Comparison of ENCODE assay signal across 8 mouse cellular contexts in genomic region chr8:11457981-11458836, GRCm38 (mm10). TPM values are rescaled to one million over a fixed set of nuclear protein-coding genes. Genes with fewer than 3 reads are reported as not detected.
DNase-seq lines count a peak whose midpoint lies in the region; ATAC-seq lines count a peak whose summit lies in the region.

No protein-coding gene starts in this region.

- no peaks in the 10 kb centered on the region for H3K4me1 ChIP-seq in forebrain, embryonic 14.5 days (ENCODE audit: control insufficient read depth, insufficient read depth, low read length)
- H3K4me1 ChIP-seq in forebrain, embryonic 11.5 days (replicated peaks; ENCODE audit: control insufficient read depth, insufficient read depth, low read length): 0 out of 2 replicates have a peak, but pooled peaks cover 3% of the 10 kb centered on the region
- H3K4me1 ChIP-seq in liver, embryonic 13.5 days (replicated peaks): peaks cover 24% of the 10 kb centered on the region
- no peaks in the 10 kb centered on the region for H3K4me1 ChIP-seq in midbrain, embryonic 16.5 days (ENCODE audit: control insufficient read depth, insufficient read depth, low read length)

- peak; percentile 25 for DNase-seq in forebrain, embryonic 14.5 days (ENCODE audit: low spot score)
- DNase-seq in forebrain, embryonic 11.5 days (ENCODE audit: low spot score): no peak
- peak; percentile 73 for DNase-seq in urinary bladder, postnatal 14 days (ENCODE audit: low spot score)
- DNase-seq in urinary bladder, postnatal 4 days (ENCODE audit: low spot score in 2 of 2): no peak
- DNase-seq in liver, embryonic 13.5 days: no peak
- no peak for DNase-seq in left cerebral cortex, postnatal 4 days
- no peak for DNase-seq in thymus, adult 18-20 months

- H3K9me3 ChIP-seq in forebrain, embryonic 14.5 days (replicated peaks; ENCODE audit: control insufficient read depth, low read length): no peaks in the 10 kb centered on the region
- no peaks in the 10 kb centered on the region for H3K9me3 ChIP-seq in forebrain, embryonic 11.5 days (ENCODE audit: control insufficient read depth, low read length)
- H3K9me3 ChIP-seq in liver, embryonic 13.5 days (replicated peaks): no peaks in the 10 kb centered on the region
- H3K9me3 ChIP-seq in midbrain, embryonic 16.5 days (replicated peaks; ENCODE audit: control insufficient read depth, low read length, poor library complexity, severe bottlenecking): no peaks in the 10 kb centered on the region

- no peak overlapping the region for H3K4me3 ChIP-seq in forebrain, embryonic 14.5 days (ENCODE audit: low read depth, low read length)
- no peak overlapping the region for H3K4me3 ChIP-seq in forebrain, embryonic 11.5 days (ENCODE audit: low read depth, low read length)
- no peak overlapping the region for H3K4me3 ChIP-seq in liver, embryonic 13.5 days (replicated peaks)
- no peak overlapping the region for H3K4me3 ChIP-seq in midbrain, embryonic 16.5 days (ENCODE audit: low read depth, low read length)

- no peak overlapping the region for H3K4me2 ChIP-seq in forebrain, embryonic 14.5 days (ENCODE audit: low read length)
- no peak overlapping the region for H3K4me2 ChIP-seq in forebrain, embryonic 11.5 days (ENCODE audit: low read depth, low read length, severe bottlenecking)
- peak overlapping the region; percentile 13 for H3K4me2 ChIP-seq in liver, embryonic 13.5 days
- no peak overlapping the region for H3K4me2 ChIP-seq in midbrain, embryonic 16.5 days (ENCODE audit: low read length)

- no peak overlapping the region for H3K27ac ChIP-seq in forebrain, embryonic 14.5 days (ENCODE audit: low read depth, low read length)
- no peak overlapping the region for H3K27ac ChIP-seq in forebrain, embryonic 11.5 days (ENCODE audit: low read depth, low read length)
- peak overlapping the region; percentile 66 for H3K27ac ChIP-seq in liver, embryonic 13.5 days
- no peak overlapping the region for H3K27ac ChIP-seq in midbrain, embryonic 16.5 days (ENCODE audit: low read length)

- H3K27me3 ChIP-seq in forebrain, embryonic 14.5 days (replicated peaks; ENCODE audit: control insufficient read depth, insufficient read depth, low read length): no peaks in the 10 kb centered on the region
- H3K27me3 ChIP-seq in forebrain, embryonic 11.5 days (ENCODE audit: control insufficient read depth, insufficient read depth, low read length): no peaks in the 10 kb centered on the region
- H3K27me3 ChIP-seq in liver, embryonic 13.5 days: 0 out of 2 replicates have a peak, but pooled peaks cover 4% of the 10 kb centered on the region
- no peaks in the 10 kb centered on the region for H3K27me3 ChIP-seq in midbrain, embryonic 16.5 days (ENCODE audit: control insufficient read depth, insufficient read depth, low read depth, low read length)

- no peak for ATAC-seq in forebrain, embryonic 14.5 days
- ATAC-seq in forebrain, embryonic 11.5 days (replicated peaks; ENCODE audit: low FRiP score): no peak
- ATAC-seq in liver, embryonic 13.5 days (ENCODE audit: low read depth): peak; percentile 68
- no peak for ATAC-seq in midbrain, embryonic 16.5 days

- no peak overlapping the region for H3K9ac ChIP-seq in forebrain, embryonic 14.5 days (ENCODE audit: low read length)
- no peak overlapping the region for H3K9ac ChIP-seq in forebrain, embryonic 11.5 days (ENCODE audit: low read length)
- no peak overlapping the region for H3K9ac ChIP-seq in liver, embryonic 13.5 days
- H3K9ac ChIP-seq in midbrain, embryonic 16.5 days (ENCODE audit: low read depth, low read length): no peak overlapping the region

- intact Hi-C loops in left cerebral cortex, postnatal 4 days (cut with DNase I): no loop called here

- H3K36me3 ChIP-seq in forebrain, embryonic 14.5 days (ENCODE audit: control insufficient read depth, insufficient read depth, low read length): no peaks in the 10 kb centered on the region
- no peaks in the 10 kb centered on the region for H3K36me3 ChIP-seq in forebrain, embryonic 11.5 days (ENCODE audit: control insufficient read depth, insufficient read depth, low read length)
- H3K36me3 ChIP-seq in liver, embryonic 13.5 days: no peaks in the 10 kb centered on the region
- H3K36me3 ChIP-seq in midbrain, embryonic 16.5 days (ENCODE audit: control insufficient read depth, insufficient read depth, low read length): no peaks in the 10 kb centered on the region

- WGBS in forebrain, embryonic 14.5 days: 59% methylated on average over 12 of the region's 12 CpGs
- 54% methylated on average over 11 of the region's 12 CpGs for WGBS in forebrain, embryonic 11.5 days
- WGBS in liver, embryonic 13.5 days (ENCODE audit: insufficient replicate concordance): 24% methylated on average over 12 of the region's 12 CpGs
- WGBS in midbrain, embryonic 16.5 days: 61% methylated on average over 11 of the region's 12 CpGs

RNA-seq across cellular contexts. Expression of gene Rab20, which starts 20.3 kb away (rescaled TPM):
- polyA plus RNA-seq in forebrain, embryonic 14.5 days (2014; fragmentation: Nextera tagmentation; extraction: Ambion mirVana): 0.66 and 1.0 TPM in 2 replicates
- 0.53 and 0.75 TPM in 2 replicates for polyA plus RNA-seq in forebrain, embryonic 11.5 days (2014; fragmentation: Nextera tagmentation; extraction: Ambion mirVana)
- 3.1 and 3.5 TPM in 2 replicates for polyA plus RNA-seq in liver, embryonic 13.5 days (2015; fragmentation: Nextera tagmentation; extraction: Ambion mirVana)
- total RNA-seq in left cerebral cortex, postnatal 4 days (2021): under 1 TPM; 0.34 to 0.36 TPM
- polyA plus RNA-seq in midbrain, embryonic 16.5 days (2015; fragmentation: Nextera tagmentation; extraction: Ambion mirVana): 0.53 and 0.77 TPM in 2 replicates

RNA-seq across cellular contexts. Expression of gene Naxd, which starts 39.1 kb away (rescaled TPM):
- polyA plus RNA-seq in forebrain, embryonic 14.5 days (2014; fragmentation: Nextera tagmentation; extraction: Ambion mirVana): 158 and 170 TPM in 2 replicates
- 99.2 and 110 TPM in 2 replicates for polyA plus RNA-seq in forebrain, embryonic 11.5 days (2014; fragmentation: Nextera tagmentation; extraction: Ambion mirVana)
- polyA plus RNA-seq in liver, embryonic 13.5 days (2015; fragmentation: Nextera tagmentation; extraction: Ambion mirVana): 39.6 and 40.4 TPM in 2 replicates
- 10 to 100 TPM; 62.9 to 68.7 TPM for total RNA-seq in left cerebral cortex, postnatal 4 days (2021)
- polyA plus RNA-seq in midbrain, embryonic 16.5 days (2015; fragmentation: Nextera tagmentation; extraction: Ambion mirVana): 129 and 132 TPM in 2 replicates

Comparison
In these comparisons a context has a peak if more than half of its experiments do, and no peak if none do; other contexts are left out.
1. DNase-seq: peak in forebrain, embryonic 14.5 days (single experiment) and urinary bladder, postnatal 14 days (single experiment); none in forebrain, embryonic 11.5 days (single experiment), urinary bladder, postnatal 4 days (0 of 2), liver, embryonic 13.5 days (single experiment), left cerebral cortex, postnatal 4 days (single experiment) and thymus, adult 18-20 months (0 of 2).